24 mouse cellular contexts compared by ENCODE assay signal in genomic region chr10:107601371-107601770, GRCm38 (mm10).
"Had no signal": no experiment of that assay in that cellular context is flagged by ENCODE, and none has a peak within 500 bp of the region (broad histone marks: within the 10 kb centered on the region; RNA-seq: fewer than 3 reads in every experiment).

No protein-coding gene starts in this region.

- H3K27me3 ChIP-seq: heart, embryonic 13.5 days; heart, embryonic 15.5 days; hindbrain, embryonic 13.5 days; hindbrain, embryonic 15.5 days; kidney, embryonic 15.5 days; limb, embryonic 13.5 days; limb, embryonic 15.5 days; liver, embryonic 12.5 days had no signal

- DNase-seq: gastrocnemius, postnatal 14 days; gastrocnemius, postnatal 36 days; heart, adult 11 months; heart, adult 2 months; heart, postnatal 14 days; heart, postnatal 36 days; kidney, adult 11 months; kidney, adult 2 months; kidney, adult 9 months; kidney, postnatal 14 days; kidney, postnatal 36 days; layer of hippocampus, adult 9-11 months; layer of hippocampus, postnatal 36 days; left cerebral cortex, postnatal 4 days had no signal

- ATAC-seq: hindbrain, postnatal 0 days; intestine, embryonic 16.5 days; liver, embryonic 12.5 days had no signal
